Mouse (Mus musculus) midbrain, embryonic 10.5 days (tissue): ENCODE measurements around the gene Shkbp1. TPM values are rescaled to one million over a fixed set of nuclear protein-coding genes. Genes with fewer than 3 reads are reported as not detected.

ENCODE experiments used
- DNase-seq: peaks from one replicate; pipeline ENCODE4 v3.0.0-alpha.2; 2017; ENCODE audit warnings: low spot score
- H3K27ac ChIP-seq: fragments of 300-500 bp; sonication (generic); replicated peaks from 2 replicates; pipeline ENCODE4 v1.5.1; 2016; ENCODE audit warnings: mild to moderate bottlenecking
- H3K27me3 ChIP-seq: fragments of 300-500 bp; sonication (generic); 2 replicates; pipeline ENCODE4 v1.6.1; 2016; ENCODE audit warnings: low read depth, mild to moderate bottlenecking; ENCODE audit not compliant: poor library complexity, severe bottlenecking
- H3K36me3 ChIP-seq: fragments of 300-500 bp; sonication (generic); 2 replicates; pipeline ENCODE4 v1.6.1; 2016; ENCODE audit warnings: mild to moderate bottlenecking, moderate library complexity
- H3K4me1 ChIP-seq: fragments of 300-500 bp; sonication (generic); 2 replicates; pipeline ENCODE4 v1.6.1; 2016
- H3K4me3 ChIP-seq: fragments of 300-500 bp; sonication (generic); 2 replicates; pipeline ENCODE4 v1.5.1; 2016; ENCODE audit warnings: mild to moderate bottlenecking, moderate library complexity
- H3K9me3 ChIP-seq: fragments of 300-500 bp; sonication (generic); replicated peaks from 2 replicates; pipeline ENCODE4 v1.6.1; 2016; ENCODE audit warnings: mild to moderate bottlenecking
- WGBS: fragments of 180-500 bp; shearing (Covaris S2); methylation state at CpG from one replicate; pipeline ENCODE4 v1.1.7; 2016; 5-methylcytosine and 5-hydroxymethylcytosine counted together
- polyA plus RNA-seq: library from polyadenylated mRNA; unstranded; fragments of >200 nt; fragmentation: Nextera tagmentation; extraction: Ambion mirVana; gene quantifications from 2 replicates; pipeline ENCODE4 v1.2.1, GENCODE M21; 2016

Gene Shkbp1
- polyA plus RNA-seq, 1 experiment from 2014 or later, result 71.7 TPM

GRCm38 (mm10) chr7:27311651-27312284, 44.1 kb downstream of the Shkbp1 start:
- no peak overlapping the region for H3K4me3 ChIP-seq
- 90% methylated on average over 12 of the region's 12 CpGs for WGBS
- DNase-seq, result no peak
- H3K27me3 ChIP-seq, result peaks cover 41% of the 10 kb centered on the region
- H3K4me1 ChIP-seq, result peaks cover 35% of the 10 kb centered on the region
- no peak overlapping the region for H3K27ac ChIP-seq
- H3K36me3 ChIP-seq, result peaks cover 9% of the 10 kb centered on the region
- peaks cover 20% of the 10 kb centered on the region for H3K9me3 ChIP-seq

GRCm38 (mm10) chr7:27310996-27311535, 44.8 kb downstream of the Shkbp1 start:
- H3K27ac ChIP-seq, result no peak overlapping the region
- no peak for DNase-seq
- WGBS, result 43% methylated on average over 8 of the region's 8 CpGs
- peaks cover 20% of the 10 kb centered on the region for H3K9me3 ChIP-seq
- no peak overlapping the region for H3K4me3 ChIP-seq
- H3K4me1 ChIP-seq, result peaks cover 35% of the 10 kb centered on the region
- peaks cover 9% of the 10 kb centered on the region for H3K36me3 ChIP-seq
- peaks cover 41% of the 10 kb centered on the region for H3K27me3 ChIP-seq

- no peak overlapping the region for H3K27ac ChIP-seq
- peak; percentile 35 for DNase-seq
- 5% methylated on average over 17 of the region's 17 CpGs for WGBS
These were observed 45.5 kb downstream of the Shkbp1 start for GRCm38 (mm10) chr7:27310306-27310705.

GRCm38 (mm10) chr7:27309832-27310231, 46.0 kb downstream of the Shkbp1 start:
- peaks cover 9% of the 10 kb centered on the region for H3K36me3 ChIP-seq
- no peak for DNase-seq
- peaks cover 20% of the 10 kb centered on the region for H3K9me3 ChIP-seq
- H3K27ac ChIP-seq, result no peak overlapping the region
- peaks cover 41% of the 10 kb centered on the region for H3K27me3 ChIP-seq
- peaks cover 30% of the 10 kb centered on the region for H3K4me1 ChIP-seq
- peak overlapping the region; percentile 49; the same call in 1 of the 2 replicates for H3K4me3 ChIP-seq
- 40% methylated on average over 3 of the region's 3 CpGs for WGBS

More at GRCm38 (mm10) chr7:27310306-27310705, 45.5 kb downstream of the Shkbp1 start:
- H3K9me3 ChIP-seq, result peaks cover 20% of the 10 kb centered on the region
- peaks cover 30% of the 10 kb centered on the region for H3K4me1 ChIP-seq
- H3K27me3 ChIP-seq, result peaks cover 41% of the 10 kb centered on the region
- peaks cover 9% of the 10 kb centered on the region for H3K36me3 ChIP-seq
- peak overlapping the region; percentile 49 for H3K4me3 ChIP-seq

- Histone ChIP-seq H3K27me3 (peaks cover 41% of the 10 kb centered on the region), H3K27ac (no peak overlapping the region), H3K4me1 (peaks cover 30% of the 10 kb centered on the region), H3K9me3 (peaks cover 12% of the 10 kb centered on the region), H3K4me3 (peak overlapping the region; percentile 48), H3K36me3 (peaks cover 6% of the 10 kb centered on the region)
- DNase-seq, result no peak
- WGBS, result 9% methylated on average over 28 of the region's 28 CpGs
These were observed 46.8 kb downstream of the Shkbp1 start for GRCm38 (mm10) chr7:27308821-27309549.

- peaks cover 30% of the 10 kb centered on the region for H3K4me1 ChIP-seq
- no peak overlapping the region for H3K27ac ChIP-seq
- H3K4me3 ChIP-seq, result no peak overlapping the region
- H3K9me3 ChIP-seq, result 0 out of 2 replicates have a peak, but pooled peaks cover under 1% of the 10 kb centered on the region
- H3K27me3 ChIP-seq, result peaks cover 41% of the 10 kb centered on the region
- no peaks in the 10 kb centered on the region for H3K36me3 ChIP-seq
- 47% methylated on average over 9 of the region's 9 CpGs for WGBS
- no peak for DNase-seq
These were observed 48.3 kb downstream of the Shkbp1 start for GRCm38 (mm10) chr7:27307551-27307950.

- 77% methylated on average over 24 of the region's 24 CpGs for WGBS
- peaks cover 30% of the 10 kb centered on the region for H3K4me1 ChIP-seq
- H3K27ac ChIP-seq, result peak overlapping the region; percentile 38; the same call in 1 of the 2 replicates
- H3K27me3 ChIP-seq, result peaks cover 35% of the 10 kb centered on the region
- DNase-seq, result no peak
- no peak overlapping the region for H3K4me3 ChIP-seq
- no peaks in the 10 kb centered on the region for H3K9me3 ChIP-seq
- no peaks in the 10 kb centered on the region for H3K36me3 ChIP-seq
These were observed 49.4 kb downstream of the Shkbp1 start for GRCm38 (mm10) chr7:27306161-27307160.

GRCm38 (mm10) chr7:27305091-27305730, 50.6 kb downstream of the Shkbp1 start:
- DNase-seq, result no peak
- Histone ChIP-seq H3K27me3 (peaks cover 22% of the 10 kb centered on the region), H3K9me3 (no peaks in the 10 kb centered on the region), H3K36me3 (no peaks in the 10 kb centered on the region), H3K27ac (no peak overlapping the region), H3K4me3 (no peak overlapping the region), H3K4me1 (peaks cover 21% of the 10 kb centered on the region)
- WGBS, result 88% methylated on average over 17 of the region's 17 CpGs

- Histone ChIP-seq H3K36me3 (no peaks in the 10 kb centered on the region), H3K4me1 (peaks cover 8% of the 10 kb centered on the region), H3K4me3 (no peak overlapping the region), H3K27me3 (no peaks in the 10 kb centered on the region; the same call in 1 of the 2 replicates), H3K27ac (no peak overlapping the region), H3K9me3 (0 out of 2 replicates have a peak, but pooled peaks cover 1% of the 10 kb centered on the region)
- DNase-seq, result peak; percentile 70
- WGBS, result 14% methylated on average over 11 of the region's 11 CpGs
These were observed 53.6 kb downstream of the Shkbp1 start for GRCm38 (mm10) chr7:27302172-27302571.

GRCm38 (mm10) chr7:27300801-27301200, 55.0 kb downstream of the Shkbp1 start:
- Histone ChIP-seq H3K4me1 (no peaks in the 10 kb centered on the region), H3K27me3 (no peaks in the 10 kb centered on the region; the same call in 1 of the 2 replicates), H3K9me3 (0 out of 2 replicates have a peak, but pooled peaks cover 5% of the 10 kb centered on the region), H3K27ac (no peak overlapping the region), H3K36me3 (no peaks in the 10 kb centered on the region), H3K4me3 (no peak overlapping the region)
- DNase-seq, result no peak
- 86% methylated on average over 5 of the region's 5 CpGs for WGBS

GRCm38 (mm10) chr7:27300351-27300750, 55.5 kb downstream of the Shkbp1 start:
- Histone ChIP-seq H3K27me3 (no peaks in the 10 kb centered on the region; the same call in 1 of the 2 replicates), H3K9me3 (0 out of 2 replicates have a peak, but pooled peaks cover 5% of the 10 kb centered on the region), H3K4me3 (no peak overlapping the region), H3K27ac (no peak overlapping the region), H3K36me3 (no peaks in the 10 kb centered on the region), H3K4me1 (no peaks in the 10 kb centered on the region)
- no peak for DNase-seq
- 85% methylated on average over 4 of the region's 4 CpGs for WGBS
